Mouse (Mus musculus): ENCODE results near the gene Casz1.

Gene Casz1

GRCm38 (mm10) chr4:148804137-148804779 lies at the start of gene Casz1:
Gene Casz1, plus strand, starts transcription at chr4:148804429.
- no peak for DNase-seq (ENCODE audit: low read depth, low spot score)

GRCm38 (mm10) chr4:148758863-148759262 lies 45.4 kb upstream of the Casz1 start:
- DNase-seq (ENCODE audit: low read depth, low spot score): no peak

- DNase-seq (ENCODE audit: low read depth, low spot score): no peak
Observed at GRCm38 (mm10) chr4:148760152-148760551, 44.1 kb upstream of the Casz1 start.

DNA sequence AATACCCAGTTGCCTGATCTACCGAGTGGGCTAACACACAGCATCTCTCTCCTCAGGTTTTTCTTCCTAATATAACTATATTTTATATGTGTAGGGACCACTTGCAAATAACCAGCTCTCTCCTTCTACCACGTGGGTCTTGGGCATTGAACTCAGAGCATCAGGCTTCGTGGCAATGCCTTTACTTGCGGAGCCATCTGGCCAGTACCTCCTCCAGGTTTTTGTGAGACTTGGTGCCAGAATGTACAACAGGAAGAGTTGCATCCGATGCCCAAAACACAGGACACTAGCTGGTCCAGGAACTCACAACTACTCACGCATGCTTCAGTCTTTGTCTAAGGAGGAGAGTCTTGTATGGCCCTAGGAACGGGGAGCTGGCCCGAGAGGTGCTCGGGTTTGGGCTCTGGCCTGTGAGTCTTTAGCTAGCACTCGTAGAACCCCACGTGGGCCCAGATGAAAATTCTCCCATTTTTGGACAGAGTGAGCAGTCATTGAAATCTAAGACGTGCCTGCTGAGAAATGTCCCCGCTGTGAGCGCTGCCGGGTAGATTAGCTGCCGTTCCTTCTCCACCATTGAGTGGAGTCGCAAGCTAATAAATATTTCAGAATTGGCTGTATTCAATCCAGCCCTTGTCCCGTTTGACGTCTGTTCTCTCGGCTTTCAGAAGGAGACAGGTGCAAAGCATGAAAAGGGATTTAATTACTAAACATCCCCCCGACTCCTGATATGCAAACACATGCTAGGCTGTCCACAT lies 38.0 kb upstream of the Casz1 start:
- no peak for DNase-seq (ENCODE audit: low read depth, low spot score)

DNA sequence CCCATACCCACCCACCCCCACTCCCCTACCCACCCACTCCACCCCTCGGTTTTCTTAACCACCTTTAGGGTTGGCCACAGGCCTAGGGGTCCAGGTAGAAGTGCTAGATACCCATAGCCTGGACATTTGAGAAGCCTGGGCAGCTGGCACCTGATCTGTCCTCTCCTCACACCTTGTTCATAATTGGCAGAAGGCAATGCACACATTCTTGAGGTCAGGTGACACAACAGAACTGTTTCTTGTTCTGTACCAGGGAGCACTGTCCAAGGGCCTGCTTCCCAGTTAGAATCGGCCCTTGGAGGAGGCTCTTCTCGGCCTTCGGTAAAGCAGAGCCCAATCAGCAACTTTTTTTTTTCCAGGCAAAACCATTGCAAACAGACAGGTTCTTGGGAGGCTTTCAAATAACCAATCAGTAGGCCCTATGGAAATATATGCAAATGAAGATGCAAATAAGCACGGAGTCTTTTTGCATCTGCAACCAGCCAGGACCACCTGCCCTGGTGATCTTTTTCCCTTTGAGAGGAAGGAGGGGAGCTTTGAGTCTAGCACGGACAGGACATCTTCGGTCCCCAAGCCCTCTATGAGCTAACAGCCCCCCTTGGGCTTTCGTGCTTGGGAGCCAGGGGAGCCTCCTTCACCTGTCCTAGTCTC lies 36.4 kb upstream of the Casz1 start:
- no peak for DNase-seq (ENCODE audit: low read depth, low spot score)

- no peak for DNase-seq (ENCODE audit: low read depth, low spot score)
Observed at GRCm38 (mm10) chr4:148768649-148769048, 35.6 kb upstream of the Casz1 start.

DNA sequence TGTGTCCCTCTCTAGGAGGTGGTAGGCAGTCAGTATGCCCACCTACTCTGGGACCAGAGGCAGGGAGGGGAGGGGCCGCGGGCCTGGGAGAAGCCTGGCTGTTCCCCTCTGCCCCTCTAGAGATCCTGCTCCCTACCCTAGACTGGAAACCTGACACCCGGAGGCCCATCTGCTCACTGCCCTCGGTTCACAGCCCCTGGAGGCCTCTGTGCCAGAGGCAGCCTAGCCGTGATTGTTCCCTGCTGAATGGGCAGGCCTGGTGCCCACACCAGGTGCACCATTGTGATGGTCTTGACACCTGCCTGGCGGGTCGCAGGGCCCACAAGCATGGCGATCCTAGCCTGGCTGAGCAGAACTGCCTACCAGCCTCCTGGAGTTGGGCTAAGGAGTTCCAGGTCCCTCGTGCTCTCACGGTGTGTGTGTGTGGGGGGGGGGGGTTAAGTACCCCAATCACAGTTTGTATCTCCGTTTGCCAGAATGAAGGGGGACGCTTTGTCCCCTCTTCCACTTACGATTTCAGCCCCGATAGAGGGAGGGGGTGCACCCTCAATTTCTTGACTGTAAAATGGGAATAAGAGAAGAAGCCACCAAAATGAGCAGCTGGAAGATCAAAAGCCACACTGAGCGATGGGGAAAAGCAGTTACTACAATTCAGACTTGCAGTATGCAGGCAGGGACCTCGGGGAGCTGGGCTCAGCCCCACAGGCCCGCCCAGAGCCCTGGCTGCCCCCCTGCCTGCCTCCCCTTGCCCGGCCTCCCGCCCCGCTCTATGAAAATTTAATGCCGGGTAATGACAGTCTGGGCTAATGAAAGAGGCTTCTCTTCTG lies 33.4 kb upstream of the Casz1 start:
- no peak for DNase-seq (ENCODE audit: low read depth, low spot score)

DNA sequence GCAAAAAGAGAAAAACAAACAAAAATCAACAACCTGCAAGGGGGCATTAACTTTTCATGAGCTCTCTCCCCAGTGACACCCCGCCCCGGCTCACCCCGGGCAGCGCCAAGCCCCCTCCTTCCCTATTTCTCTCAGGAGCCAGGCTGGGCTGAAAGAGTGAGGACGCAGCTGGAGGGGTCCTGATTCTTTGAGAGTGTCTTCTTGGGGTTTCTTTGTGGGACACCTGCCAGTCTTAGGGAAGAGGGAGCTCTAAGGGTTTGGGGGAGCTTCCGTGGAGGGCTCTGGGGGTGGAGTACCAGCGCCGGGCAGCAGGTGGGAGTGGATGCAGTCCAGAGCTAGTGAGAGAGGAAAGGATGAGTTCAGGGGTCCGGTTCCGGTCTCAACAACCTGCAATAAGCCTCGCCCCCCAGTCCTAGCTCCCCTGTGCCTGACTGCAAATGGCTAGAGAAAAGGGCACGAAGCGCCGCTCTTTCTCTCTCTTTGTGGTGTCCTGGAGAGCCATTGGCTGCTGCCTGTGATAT lies 32.8 kb upstream of the Casz1 start:
- DNase-seq (ENCODE audit: low read depth, low spot score): no peak

GRCm38 (mm10) chr4:148772658-148773057 lies 31.6 kb upstream of the Casz1 start:
- DNase-seq (ENCODE audit: low read depth, low spot score): no peak

- DNase-seq (ENCODE audit: low read depth, low spot score): no peak
Observed at GRCm38 (mm10) chr4:148774036-148774435, 30.2 kb upstream of the Casz1 start.

DNA sequence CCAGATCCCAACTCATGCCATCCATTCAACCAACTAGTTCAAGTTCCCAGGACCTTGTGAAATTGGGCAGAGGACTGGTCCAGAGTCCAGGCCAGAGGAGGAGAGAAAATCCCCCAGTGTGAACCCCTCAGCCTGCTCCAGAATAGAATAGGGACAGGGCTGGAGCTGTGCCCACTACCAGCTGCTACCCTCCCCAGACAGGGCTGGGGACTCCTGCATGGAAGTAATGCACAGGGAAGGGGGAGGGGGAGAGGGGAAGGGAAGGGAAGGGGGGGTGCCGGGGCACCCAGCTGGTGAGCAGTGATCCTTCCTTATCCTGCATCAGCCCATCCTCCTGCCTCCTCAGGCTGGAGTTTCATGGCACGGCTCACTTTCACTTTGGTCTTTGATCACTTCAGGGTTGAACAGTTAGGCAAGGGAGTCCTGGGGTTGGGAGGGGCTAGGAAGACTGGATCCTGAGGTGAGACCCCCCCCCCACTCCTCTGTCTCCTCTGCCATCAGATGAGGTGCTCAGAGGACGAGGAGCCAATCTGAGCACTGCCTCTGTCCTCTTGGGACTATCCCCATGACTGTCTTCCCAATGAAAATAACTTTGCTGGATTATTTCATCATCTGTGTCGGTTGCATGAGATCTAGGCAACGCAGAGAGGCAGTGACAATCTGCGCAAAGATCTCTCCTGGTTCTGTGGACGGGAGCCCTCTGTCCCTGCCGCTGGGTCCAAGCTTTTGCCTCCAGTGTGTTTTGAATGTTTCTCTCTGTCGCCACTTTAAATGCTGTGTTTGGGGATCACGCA lies 28.6 kb upstream of the Casz1 start:
- no peak for DNase-seq (ENCODE audit: low read depth, low spot score)

GRCm38 (mm10) chr4:148780097-148780621 lies 24.1 kb upstream of the Casz1 start:
- no peak for DNase-seq (ENCODE audit: low read depth, low spot score)

DNA sequence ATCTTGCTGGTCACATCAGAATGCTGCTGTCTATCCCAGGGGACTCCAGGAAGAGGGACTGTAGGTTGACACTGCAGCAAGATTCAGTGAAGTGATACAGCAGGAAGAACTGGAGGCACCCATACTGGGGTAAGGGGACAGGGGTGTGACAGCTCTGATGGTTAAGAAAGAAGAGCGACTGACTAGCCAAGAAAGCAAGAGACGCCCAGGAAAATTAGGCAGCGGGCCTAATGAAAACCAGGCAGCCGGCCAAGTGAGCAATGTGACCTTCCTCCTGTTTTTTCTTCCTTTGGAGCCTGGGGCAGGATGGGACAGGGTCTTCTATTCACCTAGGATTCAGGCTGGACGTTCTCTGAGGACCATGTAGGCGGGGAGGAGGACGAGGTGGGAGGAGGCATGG lies 22.7 kb upstream of the Casz1 start:
- no peak for DNase-seq (ENCODE audit: low read depth, low spot score)

GRCm38 (mm10) chr4:148782880-148783279 lies 21.3 kb upstream of the Casz1 start:
- no peak for DNase-seq (ENCODE audit: low read depth, low spot score)

- DNase-seq (ENCODE audit: low read depth, low spot score): no peak
Observed at GRCm38 (mm10) chr4:148783760-148784159, 20.5 kb upstream of the Casz1 start.

DNA sequence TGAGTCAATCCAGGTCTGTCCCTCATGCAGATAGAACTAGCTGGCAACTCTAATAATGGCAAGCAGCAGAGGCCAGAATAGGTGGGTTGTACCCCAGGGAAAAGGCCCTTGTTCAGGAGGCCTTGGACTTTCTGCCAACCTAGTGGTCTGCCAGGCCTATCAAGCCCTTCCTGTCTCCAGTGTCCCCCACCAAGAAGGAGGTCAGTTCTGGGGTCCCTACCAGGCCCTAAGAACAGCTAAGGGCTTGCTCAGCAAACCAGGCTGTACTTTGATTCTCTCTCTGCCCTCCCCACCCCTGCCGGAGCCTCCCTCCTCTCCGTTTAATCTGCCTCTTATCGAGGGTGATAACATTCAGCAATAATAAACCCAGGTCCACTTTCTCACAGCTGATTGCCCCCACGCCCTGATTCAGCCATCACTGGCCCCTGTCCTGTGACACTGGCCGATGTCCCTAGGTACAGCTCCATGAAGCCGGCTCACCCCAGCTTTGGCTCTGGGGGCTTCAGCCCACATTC lies 19.1 kb upstream of the Casz1 start:
- no peak for DNase-seq (ENCODE audit: low read depth, low spot score)

DNA sequence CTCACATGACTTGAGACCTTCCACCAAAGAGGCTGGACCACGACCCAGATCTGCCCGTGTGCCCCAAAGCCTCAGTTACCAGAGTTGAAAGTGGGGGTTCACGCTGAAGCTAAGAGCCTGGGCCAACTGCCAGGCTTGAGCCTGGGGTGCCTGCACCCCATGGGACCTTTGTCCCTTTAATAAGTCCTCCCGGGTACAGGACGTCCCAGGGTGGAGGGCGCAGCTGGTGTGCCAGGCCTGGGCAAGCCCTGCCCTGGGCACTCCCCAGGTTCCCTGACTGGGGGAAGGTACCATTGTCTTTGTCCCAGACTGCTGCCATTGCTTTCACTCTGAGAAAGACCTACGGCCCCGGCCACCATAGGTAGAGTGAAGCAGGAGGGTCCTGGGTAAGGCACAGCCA lies 18.2 kb upstream of the Casz1 start:
- DNase-seq (ENCODE audit: low read depth, low spot score): no peak

- DNase-seq (ENCODE audit: low read depth, low spot score): no peak
Observed at GRCm38 (mm10) chr4:148790940-148791339, 13.3 kb upstream of the Casz1 start.

- DNase-seq (ENCODE audit: low read depth, low spot score): no peak
Observed at GRCm38 (mm10) chr4:148795038-148795437, 9.2 kb upstream of the Casz1 start.
